Mouse (Mus musculus) myocyte (in vitro differentiated cells): ENCODE data around the gene Cadps.

Experiments used
- MAX ChIP-seq: IDR thresholded peaks from one replicate; pipeline ENCODE4 v1.6.1; 2011; ENCODE audit warnings: low read depth, mild to moderate bottlenecking, control low read depth
- MYOD1 ChIP-seq, 3 experiments: IDR thresholded peaks; one replicate each; pipeline ENCODE4 v1.6.1; 2011; ENCODE audit warnings: control low read depth in 2 of 3, low read depth in 2 of 3, mild to moderate bottlenecking in 2 of 3, moderate library complexity in 1 of 3; ENCODE audit not compliant: insufficient read length in 2 of 3, control insufficient read depth in 1 of 3
- POLR2A ChIP-seq: IDR thresholded peaks from one replicate; pipeline ENCODE4 v1.6.1; 2011; ENCODE audit warnings: low read depth, mild to moderate bottlenecking, control low read depth, moderate library complexity; ENCODE audit not compliant: insufficient read length
- SRF ChIP-seq: IDR thresholded peaks from one replicate; pipeline ENCODE4 v1.6.1; 2011; ENCODE audit warnings: low read depth; ENCODE audit not compliant: control insufficient read depth, insufficient read length
- TCF12 ChIP-seq: IDR thresholded peaks from one replicate; pipeline ENCODE4 v1.6.1; 2011; ENCODE audit warnings: mild to moderate bottlenecking, control low read depth; ENCODE audit not compliant: poor library complexity, insufficient read depth, severe bottlenecking
- USF1 ChIP-seq: IDR thresholded peaks from one replicate; pipeline ENCODE4 v1.6.1; 2011; ENCODE audit warnings: low read depth, mild to moderate bottlenecking, control low read depth, moderate library complexity

DNA sequence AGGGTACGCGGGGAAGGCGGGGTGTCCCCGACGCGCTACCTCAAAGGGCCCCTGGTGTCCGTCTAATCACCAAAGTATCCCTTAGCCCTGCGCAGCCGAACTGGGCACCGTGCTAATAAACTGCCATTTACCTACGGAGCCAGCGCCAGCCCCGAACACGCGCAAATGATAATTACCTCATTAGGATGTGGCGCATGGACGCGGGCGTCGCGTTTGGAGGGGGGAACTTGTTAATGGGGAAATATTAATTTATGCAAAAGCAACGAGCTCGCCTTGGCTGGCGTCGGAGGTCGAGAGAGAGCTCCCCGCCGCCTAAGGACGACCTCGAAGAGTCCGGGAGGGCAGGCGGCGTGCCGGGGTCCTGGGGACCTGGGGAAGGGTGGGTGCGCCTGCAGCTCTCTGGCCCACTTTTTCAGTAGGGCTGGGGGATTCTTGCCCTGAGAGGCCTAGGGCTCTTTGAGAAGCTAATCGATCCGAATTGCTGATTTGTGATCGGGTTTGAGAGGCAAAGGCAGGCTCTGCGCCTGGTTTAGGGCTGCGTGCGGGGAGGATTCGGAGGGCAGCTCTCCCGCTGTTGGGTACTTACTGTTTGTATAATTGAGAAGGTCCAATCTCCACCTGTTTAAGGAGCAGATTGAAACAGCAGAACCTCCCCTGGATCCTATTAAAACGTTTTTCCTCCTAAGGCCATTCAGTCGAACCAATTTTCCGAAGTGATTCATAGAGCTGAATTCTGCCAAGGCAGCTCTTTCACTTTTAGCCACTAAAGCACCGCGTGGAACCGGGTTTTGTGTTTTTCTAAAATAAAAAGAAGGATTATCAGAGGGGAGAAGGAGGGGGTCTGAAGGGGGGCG is 476.6 kb downstream of the Cadps start:
- TF ChIP-seq POLR2A (no peak), USF1 (no peak), SRF (no peak), MAX (no peak), TCF12 (no peak), MYOD1 (IDR thresholded peaks at IDR 0.05; ENCODE audit: control insufficient read depth in 1 of 3, insufficient read length in 2 of 3, low read depth in 2 of 3) (no peak)
